Mouse (Mus musculus) C2C12 (cell line): Measurements from ENCODE around the gene Ahdc1.

Experiments used
- CEBPB ChIP-seq: IDR thresholded peaks from one replicate; pipeline ENCODE4 v1.6.1; 2011; ENCODE audit warnings: low read depth, mild to moderate bottlenecking, control low read depth, moderate library complexity
- CTCF ChIP-seq: IDR thresholded peaks from one replicate; pipeline ENCODE4 v1.5.1; 2011; ENCODE audit not compliant: control insufficient read depth, insufficient read depth, insufficient read length
- FOSL1 ChIP-seq: IDR thresholded peaks from one replicate; pipeline ENCODE4 v1.8.0; 2011; ENCODE audit warnings: mild to moderate bottlenecking, low read length; ENCODE audit not compliant: poor library complexity, insufficient read depth, severe bottlenecking
- MAX ChIP-seq: IDR thresholded peaks from one replicate; pipeline ENCODE4 v1.6.1; 2011; ENCODE audit warnings: mild to moderate bottlenecking, control low read depth
- MYOD1 ChIP-seq: IDR thresholded peaks from one replicate; pipeline ENCODE4 v1.6.1; 2011; ENCODE audit warnings: low read depth; ENCODE audit not compliant: control insufficient read depth, insufficient read length
- MYOG ChIP-seq: IDR thresholded peaks from one replicate; pipeline ENCODE4 v1.6.1; 2011; ENCODE audit not compliant: control insufficient read depth, insufficient read length; ENCODE audit errors: extremely low read depth
- USF1 ChIP-seq: IDR thresholded peaks from one replicate; pipeline ENCODE4 v1.6.1; 2011; ENCODE audit warnings: low read depth, mild to moderate bottlenecking, control low read depth, moderate library complexity

- TF ChIP-seq CTCF = no peak
- TF ChIP-seq USF1 = no peak
- no peak for TF ChIP-seq FOSL1
- no peak for TF ChIP-seq CEBPB
- TF ChIP-seq MYOG = no peak
- no peak for TF ChIP-seq MYOD1
- no peak for TF ChIP-seq MAX
These were observed 39.5 kb upstream of the Ahdc1 start for GRCm38 (mm10) chr4:132971601-132972000.
